Mouse (Mus musculus) megakaryocyte progenitor cell, adult 5-6 weeks (primary cell): ENCODE measurements around the gene Irf2bp1. TPM values are rescaled to one million over a fixed set of nuclear protein-coding genes. Genes with fewer than 3 reads are reported as not detected.

Experiments used
- total RNA-seq, 2 experiments: library from RNA; stranded (forward) in 1 of 2; stranded (reverse) in 1 of 2; fragments of 157-497, 149-512 nt in 1 of 2; fragments of 200-1000 nt in 1 of 2; gene quantifications; 2 replicates each; pipeline versions ENCODE4 v1.2.3 to v1.2.4; 2015 to 2017

Gene Irf2bp1
- total RNA-seq, 2 experiments from 2014 or later: 12.5 to 16.8 TPM

Other genes with a start within 250 kb of the Irf2bp1 start
- gene Psg19, start 205.5 kb upstream of the Irf2bp1 start, total RNA-seq (2015): not detected in 2 replicates
- gene Psg19, start 205.5 kb upstream of the Irf2bp1 start, total RNA-seq (2017): not detected in 2 replicates
- not detected in 2 replicates for gene Psg17, start 182.4 kb upstream of the Irf2bp1 start, total RNA-seq (2015)
- not detected in 2 replicates for gene Psg17, start 182.4 kb upstream of the Irf2bp1 start, total RNA-seq (2017)
- gene Mill2, start 164.1 kb upstream of the Irf2bp1 start, total RNA-seq (2015): 0.15 and 0.44 TPM in 2 replicates
- gene Mill2, start 164.1 kb upstream of the Irf2bp1 start, total RNA-seq (2017): 0.75 TPM in 1 of 2 replicates, not detected in the other
- gene Pglyrp1, start 132.7 kb upstream of the Irf2bp1 start, total RNA-seq (2015): 264 and 265 TPM in 2 replicates
- 31.3 and 35.6 TPM in 2 replicates for gene Pglyrp1, start 132.7 kb upstream of the Irf2bp1 start, total RNA-seq (2017)
- 11.9 and 14.1 TPM in 2 replicates for gene Ccdc61, start 93.6 kb upstream of the Irf2bp1 start, total RNA-seq (2015)
- gene Ccdc61, start 93.6 kb upstream of the Irf2bp1 start, total RNA-seq (2017): 11.3 and 17.0 TPM in 2 replicates
- gene Nova2, start 78.2 kb upstream of the Irf2bp1 start, total RNA-seq (2015): not detected in 2 replicates
- not detected in 2 replicates for gene Nova2, start 78.2 kb upstream of the Irf2bp1 start, total RNA-seq (2017)
- not detected in 2 replicates for gene Nanos2, start 16.6 kb upstream of the Irf2bp1 start, total RNA-seq (2015)
- gene Nanos2, start 16.6 kb upstream of the Irf2bp1 start, total RNA-seq (2017): not detected in 2 replicates
- 0.17 TPM in 1 of 2 replicates, not detected in the other for gene Mypop, start 12.8 kb upstream of the Irf2bp1 start, total RNA-seq (2015)
- gene Mypop, start 12.8 kb upstream of the Irf2bp1 start, total RNA-seq (2017): not detected in 2 replicates
- gene Foxa3, start 19.5 kb downstream of the Irf2bp1 start, total RNA-seq (2015): not detected in 2 replicates
- not detected in 2 replicates for gene Foxa3, start 19.5 kb downstream of the Irf2bp1 start, total RNA-seq (2017)
- 58.1 and 74.7 TPM in 2 replicates for gene Sympk, start 20.3 kb downstream of the Irf2bp1 start, total RNA-seq (2015)
- 44.9 and 48.6 TPM in 2 replicates for gene Sympk, start 20.3 kb downstream of the Irf2bp1 start, total RNA-seq (2017)
- gene Rsph6a, start 50.6 kb downstream of the Irf2bp1 start, total RNA-seq (2015): not detected in 2 replicates
- gene Rsph6a, start 50.6 kb downstream of the Irf2bp1 start, total RNA-seq (2017): 0.61 TPM in 1 of 2 replicates, not detected in the other
- 4.4 and 5.5 TPM in 2 replicates for gene Dmwd, start 72.2 kb downstream of the Irf2bp1 start, total RNA-seq (2015)
- gene Dmwd, start 72.2 kb downstream of the Irf2bp1 start, total RNA-seq (2017): 1.5 and 2.3 TPM in 2 replicates
- gene Dmpk, start 79.8 kb downstream of the Irf2bp1 start, total RNA-seq (2015): 0.78 and 1.9 TPM in 2 replicates
- 0.84 TPM in 1 of 2 replicates, not detected in the other for gene Dmpk, start 79.8 kb downstream of the Irf2bp1 start, total RNA-seq (2017)
- 2.8 and 3.9 TPM in 2 replicates for gene Six5, start 90.5 kb downstream of the Irf2bp1 start, total RNA-seq (2015)
- gene Six5, start 90.5 kb downstream of the Irf2bp1 start, total RNA-seq (2017): 2.3 and 2.4 TPM in 2 replicates
- gene Gm4969, start 114.3 kb downstream of the Irf2bp1 start, total RNA-seq (2015): 0.24 and 0.57 TPM in 2 replicates
- 0.03 and 0.42 TPM in 2 replicates for gene Gm4969, start 114.3 kb downstream of the Irf2bp1 start, total RNA-seq (2017)
- 2.0 and 2.1 TPM in 2 replicates for gene Fbxo46, start 115.8 kb downstream of the Irf2bp1 start, total RNA-seq (2015)
- gene Fbxo46, start 115.8 kb downstream of the Irf2bp1 start, total RNA-seq (2017): 4.2 and 5.0 TPM in 2 replicates
- 6.5 and 6.9 TPM in 2 replicates for gene Qpctl, start 145.2 kb downstream of the Irf2bp1 start, total RNA-seq (2015)
- 3.4 and 5.6 TPM in 2 replicates for gene Qpctl, start 145.2 kb downstream of the Irf2bp1 start, total RNA-seq (2017)
- gene Snrpd2, start 145.7 kb downstream of the Irf2bp1 start, total RNA-seq (2015): 106 and 117 TPM in 2 replicates
- 78.6 and 83.9 TPM in 2 replicates for gene Snrpd2, start 145.7 kb downstream of the Irf2bp1 start, total RNA-seq (2017)
- gene Gipr, start 162.1 kb downstream of the Irf2bp1 start, total RNA-seq (2015): not detected in 2 replicates
- gene Gipr, start 162.1 kb downstream of the Irf2bp1 start, total RNA-seq (2017): not detected in 2 replicates
- gene Eml2, start 172.4 kb downstream of the Irf2bp1 start, total RNA-seq (2015): 4.3 and 5.5 TPM in 2 replicates
- 8.0 and 15.1 TPM in 2 replicates for gene Eml2, start 172.4 kb downstream of the Irf2bp1 start, total RNA-seq (2017)
- gene Gpr4, start 208.5 kb downstream of the Irf2bp1 start, total RNA-seq (2015): 0.12 TPM in 1 of 2 replicates, not detected in the other
- gene Gpr4, start 208.5 kb downstream of the Irf2bp1 start, total RNA-seq (2017): not detected in 2 replicates
- 12.4 and 16.1 TPM in 2 replicates for gene Opa3, start 224.3 kb downstream of the Irf2bp1 start, total RNA-seq (2015)
- 19.9 and 25.0 TPM in 2 replicates for gene Opa3, start 224.3 kb downstream of the Irf2bp1 start, total RNA-seq (2017)